Mouse (Mus musculus): ENCODE data around the gene Ano8.

DNA sequence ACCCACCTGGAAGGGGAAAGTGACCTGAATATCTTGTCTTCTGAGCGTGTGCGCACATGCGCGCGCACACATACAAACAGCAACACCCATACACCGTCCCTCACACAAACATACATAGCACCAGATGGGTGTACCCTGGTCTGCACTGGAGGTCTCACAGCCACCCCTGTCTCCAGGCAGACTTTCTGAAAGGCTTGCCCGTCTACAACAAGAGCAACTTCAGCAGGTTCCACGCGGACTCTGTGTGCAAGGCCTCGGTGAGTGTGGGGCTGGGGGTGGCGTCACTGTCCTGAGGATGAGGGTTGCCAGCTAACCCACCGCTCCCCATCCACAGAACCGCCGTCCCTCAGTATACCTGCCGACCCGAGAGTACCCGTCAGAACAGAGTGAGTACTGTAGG is 13.9 kb downstream of the Ano8 start:
- TF ChIP-seq CTCF (IDR thresholded peaks at IDR 0.05; ENCODE audit: low read depth, low read length) = no peak
- no peak for TF ChIP-seq POLR2A (IDR thresholded peaks at IDR 0.05; ENCODE audit: borderline replicate concordance, low read depth, low read length)
